Mouse (Mus musculus): ENCODE data around the gene Map1b. TPM values are rescaled to one million over a fixed set of nuclear protein-coding genes. Genes with fewer than 3 reads are reported as not detected.

Map1b gene
- polyA plus RNA-seq, 1 experiment from 2014 or later = 23.4 TPM

DNA sequence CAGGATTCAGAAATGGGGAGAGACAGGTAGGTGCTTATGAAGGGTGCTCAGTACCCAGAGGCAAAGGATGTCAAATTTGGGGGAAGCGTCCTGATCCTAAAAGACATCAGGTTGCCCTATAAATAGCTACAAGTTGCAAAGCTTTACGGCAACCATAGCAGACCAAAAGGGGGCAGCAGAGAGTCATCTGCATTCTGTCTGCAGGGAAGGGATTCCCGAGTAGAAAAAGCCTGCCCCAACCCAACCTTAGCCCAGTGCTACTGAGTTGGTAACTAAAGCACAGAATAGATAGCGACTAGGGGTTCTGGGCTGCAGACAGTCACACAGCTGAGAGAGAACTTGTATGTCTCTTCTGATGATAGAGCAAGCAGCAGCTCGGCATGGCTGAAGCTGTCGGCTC, 140.8 kb downstream of the Map1b start:
- H3K4me3 ChIP-seq (replicated peaks; ENCODE audit: low read depth, low read length) = no peak overlapping the region
- 35% methylated on average over 6 of the region's 6 CpGs for WGBS

GRCm38 (mm10) chr13:99374191-99374590, 142.1 kb downstream of the Map1b start:
- WGBS = 44% methylated on average over 4 of the region's 4 CpGs
- no peaks in the 10 kb centered on the region for H3K36me3 ChIP-seq (ENCODE audit: insufficient read depth, low read length)
- no peak for DNase-seq (ENCODE audit: low spot score)

More for the DNA sequence above, 140.8 kb downstream of the Map1b start:
- peak; percentile 95 for TF ChIP-seq CTCF (IDR thresholded peaks at IDR 0.05; ENCODE audit: low read depth)
- H3K4me1 ChIP-seq (replicated peaks; ENCODE audit: insufficient read depth, low read length) = no peaks in the 10 kb centered on the region
- no peak overlapping the region for H3K4me2 ChIP-seq (ENCODE audit: low read length)
- ATAC-seq (replicated peaks; ENCODE audit: low FRiP score, low read depth) = no peak; the same call in 1 of the 2 replicates
- no peak overlapping the region for H3K27ac ChIP-seq
- peak; percentile 90 for DNase-seq (ENCODE audit: low spot score)
- no peak overlapping the region for H3K9ac ChIP-seq (ENCODE audit: low read depth, low read length)
- no peaks in the 10 kb centered on the region for H3K27me3 ChIP-seq (ENCODE audit: insufficient read depth, low read length)
- H3K36me3 ChIP-seq (ENCODE audit: insufficient read depth, low read length) = no peaks in the 10 kb centered on the region
- no peaks in the 10 kb centered on the region for H3K9me3 ChIP-seq (replicated peaks; ENCODE audit: low read length)

DNA sequence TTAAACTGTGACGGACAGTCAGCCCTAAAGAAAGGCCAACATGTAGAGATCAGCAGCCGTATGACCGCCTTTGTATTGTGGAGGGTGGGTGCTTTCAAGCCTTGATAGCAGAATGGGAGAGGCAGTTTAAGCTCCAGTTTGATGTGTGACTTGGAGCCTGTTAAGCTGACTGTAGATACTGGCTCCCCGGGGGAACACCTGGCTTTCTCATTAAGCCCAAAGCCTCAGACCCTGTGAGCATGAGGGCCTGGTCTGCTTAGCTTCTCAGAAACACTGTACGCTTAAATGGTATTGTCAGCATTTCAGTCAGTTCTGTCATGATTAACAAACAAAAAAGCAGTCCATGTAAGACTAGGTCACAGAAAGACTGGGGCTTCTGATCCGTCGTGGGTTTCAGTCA, 142.7 kb downstream of the Map1b start:
- DNase-seq (ENCODE audit: low spot score) (no peak), ATAC-seq (replicated peaks; ENCODE audit: low FRiP score, low read depth) (no peak)
- H3K4me2 ChIP-seq (ENCODE audit: low read length) = no peak overlapping the region
- TF ChIP-seq CTCF (IDR thresholded peaks at IDR 0.05; ENCODE audit: low read depth) = no peak
- H3K9ac ChIP-seq (ENCODE audit: low read depth, low read length) = no peak overlapping the region
- H3K4me3 ChIP-seq (replicated peaks; ENCODE audit: low read depth, low read length) = no peak overlapping the region
- no peaks in the 10 kb centered on the region for H3K9me3 ChIP-seq (replicated peaks; ENCODE audit: low read length)
- WGBS = 53% methylated on average over 7 of the region's 7 CpGs
- H3K36me3 ChIP-seq (ENCODE audit: insufficient read depth, low read length) = no peaks in the 10 kb centered on the region
- no peaks in the 10 kb centered on the region for H3K4me1 ChIP-seq (replicated peaks; ENCODE audit: insufficient read depth, low read length)
- no peak overlapping the region for H3K27ac ChIP-seq
- H3K27me3 ChIP-seq (ENCODE audit: insufficient read depth, low read length) = no peaks in the 10 kb centered on the region

More at GRCm38 (mm10) chr13:99374191-99374590, 142.1 kb downstream of the Map1b start:
- no peak overlapping the region for H3K27ac ChIP-seq
- ATAC-seq (replicated peaks; ENCODE audit: low FRiP score, low read depth) = no peak
- H3K9me3 ChIP-seq (replicated peaks; ENCODE audit: low read length) = no peaks in the 10 kb centered on the region
- TF ChIP-seq CTCF (IDR thresholded peaks at IDR 0.05; ENCODE audit: low read depth) = no peak
- H3K9ac ChIP-seq (ENCODE audit: low read depth, low read length) = no peak overlapping the region
- no peak overlapping the region for H3K4me2 ChIP-seq (ENCODE audit: low read length)
- no peaks in the 10 kb centered on the region for H3K4me1 ChIP-seq (replicated peaks; ENCODE audit: insufficient read depth, low read length)
- H3K4me3 ChIP-seq (replicated peaks; ENCODE audit: low read depth, low read length) = no peak overlapping the region
- no peaks in the 10 kb centered on the region for H3K27me3 ChIP-seq (ENCODE audit: insufficient read depth, low read length)

Other genes starting within 250 kb of the Map1b start
- gene Ptcd2, start 171.8 kb downstream of the Map1b start, polyA plus RNA-seq (2015; fragmentation: Nextera tagmentation; extraction: Ambion mirVana) = 52.5 and 54.0 TPM in 2 replicates
- gene Mrps27, start 171.8 kb downstream of the Map1b start, polyA plus RNA-seq (2015; fragmentation: Nextera tagmentation; extraction: Ambion mirVana) = 50.7 and 55.2 TPM in 2 replicates